Comparison of ENCODE assay signal across 8 mouse cellular contexts in genomic region chr19:25674056-25674420, GRCm38 (mm10). TPM values are rescaled to one million over a fixed set of nuclear protein-coding genes. Genes with fewer than 3 reads are reported as not detected.
A peak's percentile ranks its signal among the peaks of the same experiment; 100 is the strongest.
DNase-seq lines count a peak whose midpoint lies in the region; ATAC-seq and TF ChIP-seq lines count a peak whose summit lies in the region.

No protein-coding gene starts in this region.

- ATAC-seq in kidney, embryonic 14.5 days (ENCODE audit: low FRiP score, low TSS enrichment), result no peak
- ATAC-seq in embryonic facial prominence, embryonic 12.5 days (ENCODE audit: insufficient number of reproducible peaks, insufficient read depth, low FRiP score, low TSS enrichment), result no peak
- no peak for ATAC-seq in hindbrain, postnatal 0 days
- no peak for ATAC-seq in midbrain, embryonic 15.5 days (replicated peaks)
- no peak for ATAC-seq in granulocyte monocyte progenitor cell, adult 5-6 weeks (replicated peaks; ENCODE audit: poor library complexity, severe bottlenecking)

- H3K27me3 ChIP-seq in kidney, embryonic 14.5 days (ENCODE audit: control insufficient read depth, insufficient read depth, low read length), result peaks cover 91% of the 10 kb centered on the region
- H3K27me3 ChIP-seq in embryonic facial prominence, embryonic 12.5 days, result peaks cover 79% of the 10 kb centered on the region
- peaks cover 89% of the 10 kb centered on the region for H3K27me3 ChIP-seq in hindbrain, postnatal 0 days (ENCODE audit: insufficient read depth, low read length)
- H3K27me3 ChIP-seq in midbrain, embryonic 15.5 days (replicated peaks), result peaks cover 88% of the 10 kb centered on the region

- WGBS in kidney, embryonic 14.5 days, result under 1% methylated on average over 15 of the region's 15 CpGs
- 1% methylated on average over 15 of the region's 15 CpGs for WGBS in embryonic facial prominence, embryonic 12.5 days
- WGBS in hindbrain, postnatal 0 days, result 2% methylated on average over 15 of the region's 15 CpGs
- WGBS in midbrain, embryonic 15.5 days, result 2% methylated on average over 15 of the region's 15 CpGs

- H3K9me3 ChIP-seq in kidney, embryonic 14.5 days (ENCODE audit: control insufficient read depth, low read length), result no peaks in the 10 kb centered on the region
- H3K9me3 ChIP-seq in embryonic facial prominence, embryonic 12.5 days, result no peaks in the 10 kb centered on the region
- no peaks in the 10 kb centered on the region for H3K9me3 ChIP-seq in hindbrain, postnatal 0 days (ENCODE audit: low read length)
- no peaks in the 10 kb centered on the region for H3K9me3 ChIP-seq in midbrain, embryonic 15.5 days

- no peak overlapping the region for H3K9ac ChIP-seq in kidney, embryonic 14.5 days (ENCODE audit: low read depth, low read length)
- H3K9ac ChIP-seq in embryonic facial prominence, embryonic 12.5 days, result peak overlapping the region; percentile 50
- H3K9ac ChIP-seq in hindbrain, postnatal 0 days (replicated peaks; ENCODE audit: low read length), result no peak overlapping the region
- H3K9ac ChIP-seq in midbrain, embryonic 15.5 days, result no peak overlapping the region

- peak overlapping the region; percentile 40 for H3K4me3 ChIP-seq in kidney, embryonic 14.5 days (ENCODE audit: low read length)
- peak overlapping the region; percentile 45 for H3K4me3 ChIP-seq in embryonic facial prominence, embryonic 12.5 days
- peak overlapping the region; percentile 35 for H3K4me3 ChIP-seq in hindbrain, postnatal 0 days (ENCODE audit: low read length)
- H3K4me3 ChIP-seq in midbrain, embryonic 15.5 days, result peak overlapping the region; percentile 32

- TF ChIP-seq CTCF in hindbrain, postnatal 0 days (IDR thresholded peaks at IDR 0.05; ENCODE audit: low read depth), result no peak

- no peak for DNase-seq in kidney, postnatal 4 days
- DNase-seq in hindbrain, postnatal 0 days (ENCODE audit: low spot score), result no peak
- no peak for DNase-seq in cerebellum, postnatal 10 days
- DNase-seq in cerebellum, adult 8-10 months, result no peak

- peak overlapping the region; percentile 59 for H3K4me2 ChIP-seq in kidney, embryonic 14.5 days (replicated peaks; ENCODE audit: low read depth, low read length)
- peak overlapping the region; percentile 54 for H3K4me2 ChIP-seq in embryonic facial prominence, embryonic 12.5 days (replicated peaks)
- peak overlapping the region; percentile 52 for H3K4me2 ChIP-seq in hindbrain, postnatal 0 days (ENCODE audit: low read depth, low read length)
- peak overlapping the region; percentile 56 for H3K4me2 ChIP-seq in midbrain, embryonic 15.5 days

- H3K36me3 ChIP-seq in kidney, embryonic 14.5 days (ENCODE audit: control insufficient read depth, insufficient read depth, low read length), result no peaks in the 10 kb centered on the region
- no peaks in the 10 kb centered on the region for H3K36me3 ChIP-seq in embryonic facial prominence, embryonic 12.5 days
- H3K36me3 ChIP-seq in hindbrain, postnatal 0 days (ENCODE audit: insufficient read depth, low read length), result no peaks in the 10 kb centered on the region
- no peaks in the 10 kb centered on the region for H3K36me3 ChIP-seq in midbrain, embryonic 15.5 days (replicated peaks)

- no peak overlapping the region for H3K27ac ChIP-seq in kidney, embryonic 14.5 days (ENCODE audit: low read depth, low read length)
- no peak overlapping the region for H3K27ac ChIP-seq in embryonic facial prominence, embryonic 12.5 days
- no peak overlapping the region for H3K27ac ChIP-seq in hindbrain, postnatal 0 days
- H3K27ac ChIP-seq in midbrain, embryonic 15.5 days, result no peak overlapping the region

- 0 out of 2 replicates have a peak, but pooled peaks cover 4% of the 10 kb centered on the region for H3K4me1 ChIP-seq in kidney, embryonic 14.5 days (ENCODE audit: control insufficient read depth, insufficient read depth, low read length)
- H3K4me1 ChIP-seq in embryonic facial prominence, embryonic 12.5 days, result 0 out of 2 replicates have a peak, but pooled peaks cover 10% of the 10 kb centered on the region
- H3K4me1 ChIP-seq in hindbrain, postnatal 0 days (ENCODE audit: insufficient read depth, low read length), result peaks cover 4% of the 10 kb centered on the region
- H3K4me1 ChIP-seq in midbrain, embryonic 15.5 days, result peaks cover 24% of the 10 kb centered on the region

RNA-seq across cellular contexts. Expression of gene Dmrt2, which starts 1.8 kb away (rescaled TPM):
- polyA plus RNA-seq in kidney, embryonic 14.5 days (2014; fragmentation: Nextera tagmentation; extraction: Ambion mirVana), result 0.66 and 1.2 TPM in 2 replicates
- 9.4 and 14.2 TPM in 2 replicates for polyA plus RNA-seq in embryonic facial prominence, embryonic 12.5 days (2016; fragmentation: Nextera tagmentation; extraction: Ambion mirVana)
- not detected in 2 replicates for total RNA-seq in hindbrain, postnatal 0 days (2014; rRNA removed)
- polyA plus RNA-seq in hindbrain, postnatal 0 days (2015; fragmentation: Nextera tagmentation; extraction: Ambion mirVana), result not detected in 2 replicates
- polyA plus RNA-seq in midbrain, embryonic 15.5 days (2015; fragmentation: Nextera tagmentation; extraction: Ambion mirVana), result 0.06 TPM in 1 of 2 replicates, not detected in the other
- 0.82 TPM in 1 of 2 replicates, not detected in the other for total RNA-seq in granulocyte monocyte progenitor cell, adult 5-6 weeks (2014; fragmentation: Nextera tagmentation)
- not detected in 2 replicates for total RNA-seq in granulocyte monocyte progenitor cell, adult 5-6 weeks (2017)
